Mouse (Mus musculus): ENCODE measurements around the gene Itsn1. TPM values are rescaled to one million over a fixed set of nuclear protein-coding genes. Genes with fewer than 3 reads are reported as not detected.

Gene Itsn1
- total RNA-seq (2021): 10 to 100 TPM; 49.7 to 69.7 TPM
- long read RNA-seq, experiment 1, full-length matches to known transcripts: 2 of 15 reads
- long read RNA-seq, experiment 1, partial matches to known transcripts: 7 of 15 reads
- long read RNA-seq, experiment 1, other reads (novel, unspliced or antisense): 6 of 15 reads
- long read RNA-seq, experiment 2, full-length matches to known transcripts: 6 of 13 reads
- long read RNA-seq, experiment 2, partial matches to known transcripts: 2 of 13 reads
- long read RNA-seq, experiment 2, other reads (novel, unspliced or antisense): 5 of 13 reads

DNA sequence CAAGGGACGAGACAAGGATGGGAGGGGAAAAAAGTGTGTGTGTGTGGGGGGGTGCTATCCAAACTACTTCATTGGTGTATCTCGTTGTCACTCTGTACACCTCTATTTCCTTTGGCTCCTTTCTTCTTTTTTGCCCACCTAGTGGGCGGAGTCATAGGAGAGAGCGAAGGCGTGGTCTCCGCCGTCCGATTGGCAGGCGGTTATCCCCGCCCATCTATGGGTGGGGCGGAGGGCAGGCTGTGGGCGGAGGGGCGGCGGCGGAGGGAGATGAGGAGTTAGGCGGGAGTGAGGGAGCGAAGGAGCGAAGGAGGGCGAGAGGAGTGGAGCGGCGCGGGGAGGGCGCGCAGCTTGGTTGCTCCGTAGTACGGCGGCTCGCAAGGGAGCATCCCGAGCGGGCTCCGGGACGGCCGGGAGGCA, at the start of gene Itsn1:
Itsn1 (plus strand) TSS at position 216 of the 417 bp plus-strand sequence.
- intact Hi-C loops (cut with DNase I): loop anchor here (10.0 kb wide), 1 partner anchor 576 kb away; the partner anchor contains the start of gene Smim11
- peak; percentile 93 to 97 for DNase-seq

DNA sequence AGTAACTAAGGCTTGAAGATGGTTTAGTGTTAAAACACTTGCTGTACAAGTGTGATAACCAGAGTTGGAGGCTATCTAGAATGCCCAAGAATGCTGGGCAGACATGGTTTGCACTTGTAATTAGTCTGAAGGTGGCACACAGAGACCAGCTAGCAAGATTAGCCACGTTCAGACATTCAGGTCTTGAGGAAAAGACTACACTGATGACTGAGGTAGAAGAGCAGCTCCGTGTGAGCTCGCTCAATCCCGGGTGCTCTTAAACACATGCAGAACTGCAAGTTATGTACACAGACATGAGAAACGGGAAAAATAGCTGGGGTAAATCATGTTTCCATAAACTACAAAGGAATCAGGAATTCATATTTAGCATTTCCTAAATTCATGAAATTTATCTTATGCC, 48.4 kb upstream of the Itsn1 start:
- intact Hi-C loops (cut with DNase I): no loop called here

DNA sequence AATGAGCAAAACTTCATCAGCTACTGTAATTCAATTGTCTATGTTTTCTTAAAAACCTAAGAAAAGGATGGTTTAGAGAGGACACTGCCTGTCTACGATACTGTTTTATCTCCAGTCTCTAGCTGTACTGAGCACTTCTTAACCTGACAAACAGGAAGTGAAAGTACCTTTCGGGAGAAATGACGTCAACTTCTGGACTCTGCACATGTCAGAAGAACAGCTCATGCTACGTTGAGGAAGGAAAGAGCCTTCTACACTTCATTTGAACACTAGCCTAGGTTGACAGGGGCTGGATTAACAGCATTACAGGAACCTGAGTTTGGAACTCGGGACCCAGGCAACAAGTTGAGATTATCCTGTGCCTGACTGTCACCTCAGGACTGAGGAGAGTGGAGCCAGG, 43.6 kb upstream of the Itsn1 start:
- intact Hi-C loops (cut with DNase I): loop anchor here (5.0 kb wide), 1 partner anchor 38 kb away; the partner anchor contains the start of genes Gart and Son

More for the DNA sequence above, 48.4 kb upstream of the Itsn1 start:
- DNase-seq: no peak

GRCm38 (mm10) chr16:91686369-91686768, 42.7 kb upstream of the Itsn1 start:
- no peak for DNase-seq
- intact Hi-C loops (cut with DNase I): loop anchor here (5.0 kb wide), 1 partner anchor 39 kb away; the partner anchor contains the start of genes Gart and Son

More for the DNA sequence above, 43.6 kb upstream of the Itsn1 start:
- DNase-seq: no peak

DNA sequence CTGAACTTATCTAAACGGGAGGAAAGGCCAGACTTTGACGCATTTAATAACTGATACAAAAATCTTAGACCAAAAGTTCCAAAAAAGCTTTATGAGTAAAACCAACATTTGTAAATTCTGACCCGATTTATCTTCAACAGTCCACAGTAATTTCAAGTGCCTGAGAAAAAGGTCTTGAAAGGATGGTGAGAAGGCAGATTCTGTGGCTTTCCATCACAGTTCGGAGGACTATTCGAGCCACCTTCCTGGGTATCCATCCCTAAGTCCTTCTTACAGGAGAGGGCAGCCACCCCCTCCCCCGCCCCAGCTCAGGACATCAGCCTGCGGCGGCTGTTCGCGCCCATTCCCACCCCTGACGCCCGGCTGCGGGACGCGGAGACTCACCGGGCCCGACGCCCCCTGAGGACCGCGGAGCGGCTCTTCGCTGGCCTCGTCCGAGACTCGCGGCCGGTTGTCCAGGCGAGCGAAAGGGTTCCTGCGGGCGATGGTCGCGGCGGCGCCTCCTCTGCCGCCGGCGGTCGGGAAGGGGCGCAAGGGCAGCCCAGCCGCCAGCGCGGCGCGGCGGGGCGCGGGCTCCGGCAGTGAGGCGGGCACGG, 41.0 kb upstream of the Itsn1 start:
- intact Hi-C loops (cut with DNase I): loop anchor here (5.0 kb wide), 1 partner anchor 41 kb away; the partner anchor contains the start of genes Gart and Son
- DNase-seq: no peak

GRCm38 (mm10) chr16:91688619-91689334, 40.3 kb upstream of the Itsn1 start, which contains the start of gene Donson:
TSS of gene Donson (minus strand) at chr16:91688770.
- peak; percentile 88 to 92 for DNase-seq

GRCm38 (mm10) chr16:91689791-91690190, 39.3 kb upstream of the Itsn1 start:
- intact Hi-C loops (cut with DNase I): loop anchor here (5.0 kb wide), 2 partner anchors 42 to 228 kb away; partner anchors contain the start of genes Gart and Son
- no peak for DNase-seq

More at GRCm38 (mm10) chr16:91688619-91689334, 40.3 kb upstream of the Itsn1 start, which contains the start of gene Donson:
- intact Hi-C loops (cut with DNase I): loop anchor here (5.0 kb wide), 1 partner anchor 41 kb away; the partner anchor contains the start of genes Gart and Son

GRCm38 (mm10) chr16:91694455-91695084, 34.5 kb upstream of the Itsn1 start:
- DNase-seq: peak; percentile 48 to 70
- intact Hi-C loops (cut with DNase I): loop anchor here (5.0 kb wide), 1 partner anchor 223 kb away; no protein-coding TSS in a partner anchor

DNA sequence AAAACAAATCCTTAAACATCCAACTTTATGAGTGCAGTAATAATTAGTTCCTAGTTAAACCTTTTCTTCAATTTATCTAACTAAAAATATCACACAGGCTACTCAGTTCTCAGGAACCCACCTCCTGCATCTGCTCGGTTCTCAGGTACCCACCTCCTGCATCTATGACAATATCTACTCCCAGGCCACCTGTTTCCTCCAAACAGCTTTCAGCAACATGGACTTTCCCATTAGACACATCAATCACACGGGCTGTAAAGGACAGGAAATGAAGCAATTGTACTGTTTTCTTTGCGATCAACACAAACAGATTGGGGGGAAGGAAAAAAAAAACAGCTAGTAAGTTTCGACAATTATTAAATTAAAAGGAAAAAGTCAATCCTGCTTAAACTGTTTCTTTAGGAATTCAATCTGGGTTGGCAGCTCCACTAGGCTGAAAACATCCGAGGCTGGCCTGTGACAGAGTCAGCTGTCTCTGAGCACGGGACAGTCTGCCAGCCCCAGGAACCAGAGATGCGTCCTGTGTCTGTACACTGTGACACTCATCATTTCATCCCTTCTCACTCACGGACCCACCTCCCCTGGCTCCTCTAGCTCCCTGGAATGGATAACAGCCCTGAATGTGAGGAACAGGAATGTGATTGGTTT, 33.8 kb upstream of the Itsn1 start:
- DNase-seq: no peak
- intact Hi-C loops (cut with DNase I): no loop called here

DNA sequence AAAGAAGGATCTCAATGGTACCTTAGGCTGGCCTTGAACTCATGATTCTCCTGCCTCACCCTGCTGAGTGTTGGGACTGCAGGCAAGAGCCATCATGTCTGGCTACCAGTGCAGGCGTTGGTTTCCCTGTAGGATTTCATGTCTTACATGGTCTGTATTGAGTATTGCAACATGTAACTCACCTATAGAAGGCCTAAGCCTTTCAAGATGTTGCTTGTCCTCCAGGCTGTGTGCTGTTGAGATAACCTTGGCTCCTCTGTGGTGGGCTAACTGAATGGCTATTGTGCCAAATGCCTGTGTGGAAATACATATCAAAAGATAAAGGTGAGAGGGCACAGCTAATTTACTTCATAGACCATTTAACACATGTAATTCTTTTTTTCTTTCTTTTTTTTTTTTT, 30.1 kb upstream of the Itsn1 start:
- intact Hi-C loops (cut with DNase I): no loop called here
- DNase-seq: no peak

GRCm38 (mm10) chr16:91701908-91702307, 27.2 kb upstream of the Itsn1 start:
- no peak for DNase-seq
- intact Hi-C loops (cut with DNase I): no loop called here

DNA sequence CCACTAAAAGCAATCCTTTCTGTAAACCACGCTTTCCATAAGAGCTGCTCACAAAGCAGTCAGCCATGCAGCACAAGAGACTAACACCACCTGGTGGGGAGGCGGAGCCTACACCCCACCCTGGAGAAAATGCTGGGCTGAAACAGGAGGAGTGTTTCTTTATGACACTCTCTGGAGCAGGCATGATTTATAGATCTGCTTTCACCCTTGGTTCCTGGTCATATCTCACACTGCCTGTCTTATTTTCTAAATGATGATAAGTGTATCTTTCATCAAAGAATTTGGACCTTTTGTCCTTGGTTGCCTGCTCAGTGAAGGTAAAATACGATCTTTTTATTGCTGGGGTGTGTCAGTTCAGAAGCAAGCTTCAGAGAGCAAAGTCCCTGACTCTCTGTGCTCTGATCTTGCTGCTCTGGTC, 26.3 kb upstream of the Itsn1 start:
- intact Hi-C loops (cut with DNase I): no loop called here
- no peak for DNase-seq

- intact Hi-C loops (cut with DNase I): loop anchor here (5.0 kb wide), 1 partner anchor 198 kb away; no protein-coding TSS in a partner anchor
- no peak for DNase-seq
Observed at GRCm38 (mm10) chr16:91704603-91705340, 24.3 kb upstream of the Itsn1 start.

- intact Hi-C loops (cut with DNase I): no loop called here
- no peak for DNase-seq
Observed at GRCm38 (mm10) chr16:91710241-91710640, 18.8 kb upstream of the Itsn1 start.

DNA sequence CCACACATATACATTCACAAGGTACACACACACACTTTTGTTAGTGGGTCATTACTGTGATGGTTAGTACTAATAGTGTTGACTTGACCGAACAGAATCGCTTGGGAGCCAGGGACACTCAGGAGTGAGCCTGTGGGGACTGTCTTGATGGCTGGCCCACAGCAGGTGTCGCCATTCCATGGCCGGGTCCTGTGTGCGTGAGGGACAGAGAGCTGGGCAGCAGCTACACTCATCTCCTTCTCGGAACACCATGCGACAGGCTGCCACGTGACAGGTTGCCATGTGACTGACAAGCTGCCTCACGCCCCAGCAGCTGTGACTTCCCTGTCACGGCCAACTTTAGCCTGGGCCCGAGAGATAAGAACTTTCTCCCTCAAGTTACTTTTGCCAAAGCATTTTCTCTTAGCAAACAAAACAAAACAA, 12.1 kb upstream of the Itsn1 start:
- DNase-seq: no peak
- intact Hi-C loops (cut with DNase I): no loop called here

DNA sequence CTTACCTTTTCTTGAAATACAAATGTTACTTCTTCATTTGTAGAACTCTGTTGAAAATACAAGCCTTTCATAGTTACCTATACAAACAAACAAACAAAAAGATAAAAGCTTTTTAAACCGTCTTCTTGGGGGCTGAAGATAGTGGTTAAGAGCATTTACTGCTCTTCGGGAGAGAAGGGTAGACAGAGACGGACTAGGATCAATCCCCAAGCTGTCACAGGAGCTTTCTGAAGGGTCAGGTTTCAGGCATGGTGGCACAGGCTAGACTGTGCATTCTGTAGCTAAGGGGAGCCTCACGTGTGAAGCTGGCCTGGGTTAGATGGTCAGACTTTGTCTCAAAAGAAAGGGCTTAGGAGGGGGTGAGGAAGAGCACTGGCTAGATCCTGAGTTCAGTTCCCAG, 11.7 kb upstream of the Itsn1 start:
- no peak for DNase-seq
- intact Hi-C loops (cut with DNase I): no loop called here

DNA sequence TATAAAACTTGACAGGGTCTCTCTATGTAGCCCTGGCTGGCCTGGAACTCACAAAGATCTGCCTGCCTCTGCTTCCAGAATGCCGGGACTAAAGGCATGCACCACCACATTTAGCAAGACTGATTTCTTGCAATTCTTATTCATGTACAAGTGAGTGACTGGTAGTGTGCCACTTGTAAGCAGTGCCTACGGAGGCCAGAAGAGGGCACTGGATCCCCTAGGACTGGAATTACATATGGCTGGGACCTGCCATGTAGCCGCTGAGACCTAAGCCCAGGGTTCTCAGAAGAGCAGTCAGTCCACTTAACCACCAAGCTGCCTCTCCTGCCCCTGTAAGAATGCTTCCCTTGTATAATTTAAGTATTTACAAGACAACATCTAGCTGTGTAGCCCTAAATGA, 4.8 kb upstream of the Itsn1 start:
- DNase-seq: peak; percentile 35 to 57
- intact Hi-C loops (cut with DNase I): loop anchor here (2.0 to 10.0 kb wide), 4 partner anchors 163 to 581 kb away; partner anchors contain the start of gene Smim11

- DNase-seq: no peak
- intact Hi-C loops (cut with DNase I): loop anchor here (10.0 kb wide), 1 partner anchor 577 kb away; the partner anchor contains the start of gene Smim11
Observed at GRCm38 (mm10) chr16:91727433-91727832, 1.6 kb upstream of the Itsn1 start.

Measured in gastrocnemius, postnatal 36 days (tissue).